Mouse (Mus musculus) kidney, postnatal 10 days (tissue): ENCODE data around the gene Mdk.
A peak's percentile ranks its signal among the peaks of the same experiment; 100 is the strongest.

Experiments used
- DNase-seq: peaks from one replicate; pipeline ENCODE4 v3.0.0; 2021; ENCODE audit warnings: mixed read lengths

Gene Mdk

DNA sequence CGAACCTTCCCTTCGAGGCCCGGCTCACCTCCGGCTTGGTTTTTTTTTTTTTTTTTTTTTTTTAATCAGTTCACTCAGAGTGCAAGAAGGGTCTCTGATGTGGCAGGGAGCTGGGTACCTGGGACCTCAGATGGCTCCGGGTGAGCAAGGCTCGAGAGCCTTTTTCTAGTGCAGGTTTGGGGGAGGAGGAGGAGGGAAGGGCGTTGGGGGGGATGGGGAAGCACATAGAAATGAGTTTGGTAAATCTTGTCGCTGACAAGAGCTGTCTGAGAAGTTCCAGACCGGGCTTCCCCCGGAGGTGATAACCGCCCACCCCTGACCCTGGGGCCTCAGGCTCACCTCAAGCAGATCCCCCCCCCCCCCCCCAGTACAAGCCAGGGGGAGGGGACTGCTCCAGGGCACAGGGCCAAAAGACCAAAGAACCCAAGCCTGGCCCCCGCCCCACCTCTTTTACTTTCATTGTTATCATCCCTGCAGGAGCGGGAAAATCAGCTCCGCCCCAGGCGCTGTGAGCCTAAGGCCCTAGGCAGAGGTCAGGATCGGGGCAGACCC, at the start of gene Mdk:
TSS of gene Mdk (minus strand) at position 138 of the 552 bp plus-strand sequence.
- no peak for DNase-seq

DNA sequence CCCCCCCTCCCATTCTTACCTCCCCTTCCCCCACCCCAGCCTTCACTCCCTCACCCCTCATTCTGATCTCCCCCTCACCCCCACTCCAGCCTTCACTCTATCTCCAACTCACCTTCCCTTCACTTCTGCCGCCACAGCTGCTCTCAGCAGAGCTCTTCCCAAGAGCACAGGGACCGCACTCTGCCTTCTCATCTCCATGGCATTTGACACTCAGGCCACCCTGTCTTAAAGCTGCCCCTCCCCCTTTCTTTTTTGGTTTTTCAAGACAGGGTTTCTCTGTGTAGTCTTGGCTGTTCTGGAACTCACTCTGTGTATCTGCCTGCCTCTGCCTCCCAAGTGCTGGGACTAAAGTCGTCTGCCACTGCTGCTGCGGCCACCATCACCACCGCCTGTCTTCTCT, 48.7 kb upstream of the Mdk start:
- no peak for DNase-seq

DNA sequence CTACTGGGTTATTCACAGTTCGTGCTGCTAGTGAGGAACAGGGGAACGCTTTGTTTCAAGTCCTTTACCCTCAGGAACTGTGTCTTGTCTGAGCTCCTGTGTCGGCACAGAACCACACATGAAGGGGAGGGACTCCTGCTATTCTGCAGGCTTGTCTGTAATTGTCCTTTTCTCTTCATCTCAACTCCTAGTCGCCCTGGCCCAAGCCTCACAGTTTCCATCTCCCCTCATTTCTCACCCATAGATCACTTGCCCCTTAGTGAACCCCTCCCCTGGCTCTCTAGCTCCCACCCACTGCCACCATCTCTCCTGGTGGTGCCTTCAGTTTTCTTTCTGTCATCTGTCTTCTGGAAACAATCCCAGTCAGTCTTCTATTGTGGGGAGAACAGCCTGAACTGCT, 48.1 kb upstream of the Mdk start:
- no peak for DNase-seq

DNA sequence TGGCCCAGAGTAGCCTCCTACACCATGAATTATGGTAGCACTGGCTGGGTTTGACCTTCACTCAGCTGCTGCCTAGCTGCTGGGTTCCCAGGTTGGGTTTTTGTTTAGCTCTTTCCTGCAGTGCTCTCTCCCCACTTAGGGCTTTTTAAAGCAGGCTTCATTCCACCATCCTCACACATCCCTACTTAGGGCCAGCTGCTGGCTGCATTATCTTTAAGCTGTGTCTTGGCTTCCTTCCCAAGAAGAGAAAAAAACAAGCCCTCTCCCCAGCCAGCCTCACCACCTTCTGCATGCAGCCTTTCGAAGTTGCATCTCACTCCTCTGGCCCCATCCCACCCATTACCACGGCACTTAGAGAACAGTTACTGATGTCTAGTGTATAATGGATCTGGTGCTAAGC, 46.5 kb upstream of the Mdk start:
- no peak for DNase-seq

DNA sequence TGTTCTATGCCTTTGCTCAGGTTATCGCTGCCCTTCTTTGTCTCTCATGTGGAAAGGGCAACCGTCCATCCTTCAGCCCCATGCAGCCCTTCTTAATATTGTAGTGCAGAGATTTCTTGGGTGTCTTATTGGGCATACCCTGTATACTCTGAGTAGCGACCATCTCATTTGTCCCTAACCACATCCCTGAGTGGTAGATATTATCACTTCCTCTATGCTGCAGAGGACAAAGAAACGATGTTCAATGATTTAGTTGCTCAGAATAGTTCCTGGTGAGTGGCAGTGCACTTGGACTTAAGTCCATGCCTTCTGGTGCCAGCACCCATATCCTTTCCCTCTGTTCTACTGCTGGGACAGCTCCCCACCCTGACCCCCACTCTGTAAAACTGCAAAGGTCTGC, 45.9 kb upstream of the Mdk start:
- no peak for DNase-seq

DNA sequence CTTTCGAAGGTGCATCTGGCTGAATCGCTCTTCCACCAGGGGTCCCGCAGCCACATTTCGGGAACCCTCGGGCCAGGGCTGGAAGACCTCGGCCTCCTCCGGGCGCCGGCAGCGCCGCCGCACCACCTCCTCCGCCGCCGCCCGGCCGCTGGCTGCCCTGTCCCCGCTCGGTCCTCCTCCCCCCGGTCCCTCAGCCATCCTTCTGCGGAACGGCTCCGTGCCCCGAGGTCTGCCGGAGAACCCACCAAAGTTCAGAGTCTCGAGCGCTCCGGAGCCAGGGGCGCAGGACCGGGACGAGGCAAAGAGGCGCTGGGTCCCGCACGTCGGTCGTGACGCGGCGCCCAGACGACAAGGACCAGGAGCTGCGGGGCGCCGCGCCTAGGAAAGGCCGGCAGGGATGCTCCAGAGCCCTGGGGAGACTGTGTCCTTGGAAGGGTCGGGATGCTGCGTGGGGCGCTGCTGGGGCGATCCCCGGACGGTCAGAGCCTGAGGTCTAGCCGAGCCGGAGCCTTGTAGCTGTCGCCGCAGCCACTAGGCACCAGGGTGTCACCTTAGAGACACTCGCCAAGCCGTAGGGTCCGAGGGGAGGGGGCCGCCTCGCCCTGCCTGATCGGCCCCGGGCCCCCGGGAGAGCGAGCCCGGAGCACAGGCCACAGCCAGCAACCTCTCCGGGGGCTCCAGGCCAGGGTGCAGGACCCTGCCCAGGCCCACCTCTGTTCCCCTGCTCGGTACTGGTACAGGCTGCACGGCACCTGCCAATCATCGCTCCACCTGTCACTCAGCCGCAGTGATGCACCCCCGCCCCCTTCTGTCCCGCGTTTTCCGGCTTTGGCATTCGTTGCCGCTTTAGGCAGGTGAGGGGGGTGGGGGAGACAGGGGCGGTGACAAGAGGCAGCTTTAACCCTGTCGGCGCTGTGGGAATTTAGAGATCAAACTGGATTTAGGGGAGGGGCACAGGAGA, 43.8 kb upstream of the Mdk start, which contains the start of gene Dgkz:
TSS of gene Dgkz (minus strand) at position 284 of the 961 bp plus-strand sequence.
- peak; percentile 30 for DNase-seq

DNA sequence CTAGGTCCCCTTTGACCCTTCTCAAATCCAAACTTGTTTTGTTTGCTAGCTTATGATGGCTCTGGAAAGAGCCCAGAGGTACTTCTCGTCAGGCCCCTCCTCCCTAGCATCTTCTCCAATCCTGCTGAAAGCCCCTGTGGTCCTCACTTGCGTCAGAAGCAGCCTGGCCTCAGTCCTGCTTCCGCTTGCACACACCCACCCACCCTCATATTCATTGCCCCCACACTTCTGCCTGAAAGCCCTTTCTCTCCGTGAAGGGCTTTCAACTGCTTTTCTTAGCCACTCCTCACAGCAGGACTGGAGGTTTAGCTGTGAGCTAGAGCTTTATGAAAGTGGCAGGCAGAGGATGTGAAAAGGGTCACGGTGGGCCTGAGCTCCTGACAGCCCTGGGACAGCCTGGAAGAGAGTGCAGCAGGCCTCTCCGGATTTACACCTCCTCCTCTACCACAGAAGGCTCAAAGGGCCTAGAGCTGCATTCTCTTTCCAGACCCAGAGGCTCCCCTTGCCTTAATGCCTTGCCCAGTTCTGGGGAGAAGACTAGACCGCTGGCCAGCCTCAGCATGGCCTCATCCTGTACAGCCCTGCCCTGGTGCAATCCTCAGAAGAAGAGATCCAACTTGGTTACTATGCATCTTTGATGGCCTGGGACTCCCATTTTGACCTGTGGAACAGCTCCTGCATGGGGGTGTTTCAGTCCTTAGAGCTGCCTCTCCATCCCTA, 41.5 kb upstream of the Mdk start:
- no peak for DNase-seq

DNA sequence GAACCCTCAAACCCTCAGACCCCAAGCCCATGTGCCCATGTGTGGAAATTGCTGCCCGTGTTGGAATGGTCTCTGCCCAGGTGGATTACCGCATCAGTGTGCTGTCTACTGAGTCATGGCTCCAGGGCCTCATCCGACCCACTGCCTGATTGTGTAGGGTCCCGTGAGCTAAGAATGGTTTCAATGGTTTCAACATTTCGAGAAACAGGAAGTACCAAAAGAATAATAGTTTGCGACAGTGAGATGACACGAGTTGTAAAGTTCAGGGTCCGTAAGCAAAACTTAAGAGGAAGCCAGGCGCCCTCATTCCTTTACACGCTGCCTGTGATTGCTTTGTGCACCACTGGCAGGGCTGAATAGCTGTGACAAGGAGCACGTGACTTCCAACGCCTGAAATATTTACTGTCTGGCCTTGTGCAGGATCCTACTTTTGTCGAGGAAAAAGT, 40.0 kb upstream of the Mdk start:
- no peak for DNase-seq

DNA sequence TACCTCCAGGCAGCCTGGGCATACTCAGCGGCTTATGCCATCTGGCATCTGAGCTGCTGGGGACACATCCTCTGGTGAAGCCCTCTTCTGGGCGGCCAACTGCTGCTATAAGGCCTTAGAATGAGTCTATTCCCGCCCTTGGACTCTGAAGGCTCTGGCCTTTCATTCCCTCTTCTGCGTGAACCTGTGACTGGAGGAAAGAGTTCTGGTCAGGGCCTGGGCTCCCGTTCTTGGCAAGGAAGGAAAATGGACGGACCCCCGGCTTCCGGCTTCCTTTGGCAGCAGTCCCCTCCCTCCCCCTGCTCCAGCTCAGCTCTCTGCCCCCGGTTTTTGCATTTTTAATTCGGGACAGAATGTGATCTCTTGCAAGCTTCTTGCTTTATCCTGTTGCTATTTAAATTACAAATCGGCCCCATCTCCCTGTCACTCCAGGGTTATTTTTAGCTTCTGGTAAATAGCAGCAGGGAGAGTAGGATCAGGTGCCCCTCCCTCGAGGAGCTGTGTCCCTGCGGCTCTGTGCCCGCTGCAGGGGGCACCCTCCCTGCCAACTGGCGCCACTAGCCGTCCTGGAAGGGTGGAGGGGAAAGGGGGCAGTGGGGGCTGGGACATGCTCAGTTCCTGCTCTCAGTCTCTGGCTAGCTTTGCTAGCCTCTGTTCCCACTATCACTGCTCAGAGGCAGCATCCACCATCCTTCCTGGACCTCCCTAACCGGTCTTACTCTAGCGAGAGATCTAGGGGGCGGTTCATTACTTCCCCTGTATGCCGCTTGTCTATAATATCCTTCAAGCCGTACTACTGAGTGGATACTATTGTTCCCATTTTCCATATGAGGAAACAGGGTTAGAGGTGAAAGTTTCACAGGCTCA, 39.4 kb upstream of the Mdk start:
- DNase-seq: peak; percentile 67

DNA sequence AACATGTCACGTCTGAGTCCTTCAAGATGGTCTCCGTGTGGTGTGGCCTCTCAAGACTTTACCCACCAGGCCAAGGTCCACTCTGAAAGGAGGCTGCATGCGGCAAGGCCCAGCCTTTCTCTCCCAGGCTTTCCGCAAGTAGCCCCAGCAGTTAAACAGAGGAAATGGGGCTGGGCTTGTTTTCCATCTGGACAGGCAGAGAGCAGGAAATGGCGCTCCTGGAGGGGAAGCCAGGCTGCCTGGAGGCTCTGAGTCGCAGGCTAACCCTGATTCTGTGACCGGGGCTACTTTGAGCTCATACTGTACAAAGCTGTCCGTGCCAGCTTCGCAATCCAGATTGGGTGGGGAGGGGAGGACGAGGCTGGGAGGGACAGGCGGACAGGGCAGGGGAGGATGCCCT, 35.9 kb upstream of the Mdk start:
- peak; percentile 80 for DNase-seq

DNA sequence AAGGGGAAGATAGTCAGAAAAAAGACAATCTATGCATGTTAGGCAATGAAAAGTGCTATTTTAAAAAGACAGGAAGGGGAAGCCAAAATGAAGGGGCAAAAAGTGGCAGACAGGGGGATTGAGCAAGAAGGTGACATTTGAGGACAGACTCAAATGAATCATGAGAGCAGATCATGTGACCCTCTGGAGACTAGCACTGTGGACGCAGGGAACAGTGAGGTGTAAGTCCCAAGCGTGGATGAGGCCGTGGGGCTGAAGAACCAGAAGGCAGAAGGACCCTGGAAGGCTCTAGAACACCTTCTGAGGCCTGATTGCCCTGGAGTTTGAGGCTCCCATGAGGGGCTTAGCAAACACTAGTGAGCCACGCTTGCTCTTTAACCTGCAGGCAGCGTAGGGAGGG, 34.3 kb upstream of the Mdk start:
- no peak for DNase-seq

DNA sequence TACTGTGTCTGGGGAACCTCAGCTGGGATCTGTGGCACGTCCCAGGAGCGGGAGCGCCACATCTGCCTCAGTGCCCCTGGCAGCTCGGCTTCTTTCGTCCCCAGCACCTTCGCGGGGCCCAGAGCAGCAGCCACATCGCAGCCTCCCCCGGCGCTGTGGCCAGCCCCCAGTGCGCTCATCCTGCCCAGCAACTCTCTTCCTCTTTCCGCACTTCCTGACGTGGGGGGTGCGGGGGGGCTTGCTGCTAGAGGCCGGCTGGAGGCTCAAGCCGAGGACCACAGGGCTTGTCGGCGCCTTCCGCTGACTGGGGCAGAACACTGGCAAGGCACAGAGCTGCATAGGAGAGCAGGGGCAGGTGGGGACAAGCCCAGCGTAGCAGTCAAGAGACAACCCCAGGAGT, 33.3 kb upstream of the Mdk start:
- peak; percentile 93 for DNase-seq

DNA sequence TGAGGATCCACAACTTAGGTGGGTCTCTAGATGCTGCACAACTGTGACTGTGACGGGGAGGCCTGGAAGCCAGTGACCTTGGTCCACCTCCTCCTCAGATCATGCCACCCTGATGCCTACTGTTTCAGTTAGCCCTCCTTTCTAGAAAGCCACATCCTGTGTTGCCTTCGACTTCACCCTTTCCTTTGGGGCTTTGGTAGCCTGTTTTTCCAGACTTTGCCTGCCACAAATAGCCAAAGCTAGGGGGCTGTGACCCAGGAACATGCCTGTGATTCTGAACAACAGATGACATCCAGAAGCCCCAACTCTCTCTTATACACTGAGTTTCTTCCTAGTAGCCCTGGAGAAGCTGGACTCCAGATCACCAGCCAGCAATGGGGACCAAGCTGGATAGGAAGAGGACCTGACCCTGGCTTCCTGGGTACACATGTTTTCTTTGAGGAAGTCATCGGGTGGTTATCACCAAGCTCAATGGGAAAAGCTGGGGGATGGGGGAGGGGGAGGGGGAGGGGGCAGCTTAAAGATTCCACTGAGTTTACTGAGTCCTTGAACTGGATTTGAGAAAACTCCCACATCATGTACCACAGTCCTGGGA, 32.6 kb upstream of the Mdk start:
- DNase-seq: no peak

DNA sequence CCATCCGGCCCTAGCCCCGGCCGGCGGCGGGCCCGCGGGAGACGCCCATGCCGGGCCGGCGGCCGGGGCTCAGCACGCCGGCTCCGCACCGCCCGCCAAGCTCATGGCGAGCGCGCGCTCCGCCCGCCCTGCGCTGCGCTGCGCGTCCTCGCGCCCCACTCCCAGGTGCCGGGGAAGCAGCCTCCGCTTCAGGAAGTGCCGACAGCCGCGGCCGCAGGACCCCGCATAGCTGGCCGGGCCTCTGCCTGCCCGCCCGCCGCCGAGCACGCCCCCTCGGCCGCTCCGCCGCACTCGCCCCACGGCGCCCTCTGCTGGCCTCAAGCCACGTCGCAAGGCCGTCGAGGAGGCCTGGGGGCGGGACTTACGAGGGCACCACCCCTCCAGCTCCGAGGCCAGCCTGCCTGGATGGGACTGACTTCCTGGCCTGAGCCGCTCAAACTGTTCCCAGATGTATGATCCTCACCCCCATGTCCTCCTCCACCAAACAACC, 31.4 kb upstream of the Mdk start:
- peak; percentile 99 for DNase-seq

DNA sequence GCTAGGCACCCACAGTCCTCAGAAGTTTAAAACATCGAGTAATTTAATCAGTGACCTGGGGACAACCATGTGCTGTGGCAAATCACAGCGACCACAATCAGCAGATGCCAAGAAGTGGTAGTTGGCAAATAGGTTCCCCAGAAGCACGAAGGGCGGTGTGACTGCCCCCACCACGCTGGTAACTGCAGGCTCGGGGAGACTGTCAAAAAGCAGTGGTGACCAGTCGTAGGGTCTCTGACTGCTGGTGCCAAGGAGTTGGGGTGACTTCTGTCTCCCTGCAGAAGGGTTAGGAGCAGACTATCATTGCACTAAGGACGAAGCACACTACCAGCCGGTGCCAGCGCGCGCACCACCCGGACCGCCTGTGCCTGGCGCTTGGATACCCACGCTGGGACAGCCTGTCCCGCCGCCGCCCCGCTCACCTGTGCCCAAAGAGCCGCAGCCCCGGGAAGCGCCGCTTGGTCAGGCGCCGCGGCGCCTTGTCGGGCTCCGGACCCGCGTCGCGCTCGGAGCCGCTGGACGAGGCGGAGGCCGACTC, 30.8 kb upstream of the Mdk start:
- DNase-seq: peak; percentile 63

DNA sequence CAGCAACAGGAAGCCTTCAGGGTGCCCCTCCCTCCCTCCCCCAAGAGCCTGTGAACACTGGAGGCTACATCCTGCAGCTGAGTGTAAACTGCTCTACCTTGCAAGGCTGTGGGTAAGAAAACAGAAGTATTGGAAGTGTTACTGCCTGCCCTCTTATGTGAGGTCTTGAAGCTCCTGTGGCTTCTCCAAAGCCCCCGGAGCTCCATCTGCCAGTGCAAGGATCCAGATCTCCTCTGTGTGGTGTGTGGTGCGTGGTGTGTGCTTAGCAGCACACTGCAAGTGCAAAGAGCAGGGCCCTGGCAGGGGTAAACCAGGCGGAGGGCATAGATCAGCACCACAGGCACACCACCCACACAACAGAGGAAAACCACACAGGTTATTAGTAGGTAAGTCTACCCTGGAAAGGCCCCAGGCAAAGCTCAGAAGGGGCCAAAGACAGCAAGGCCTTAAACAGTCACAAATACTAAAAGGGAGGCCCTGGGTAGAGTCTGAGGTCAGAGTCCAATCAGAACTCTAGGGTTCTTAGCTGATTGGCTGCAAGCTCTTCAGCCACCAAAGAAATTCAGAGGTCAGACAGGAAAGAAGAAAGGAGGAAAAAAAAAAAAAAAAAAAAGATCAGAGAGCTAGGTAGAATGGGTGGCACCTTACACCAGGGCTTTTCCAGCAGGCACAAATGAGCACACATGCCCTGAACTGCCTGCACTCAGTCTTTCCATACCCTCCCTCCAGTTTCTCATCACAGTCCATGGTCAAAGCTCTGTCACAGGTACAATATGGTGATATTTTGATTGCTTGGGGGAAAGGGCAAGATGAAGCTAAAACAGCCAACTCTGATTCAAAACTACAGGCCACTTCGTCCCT, 30.0 kb upstream of the Mdk start:
- peak; percentile 43 for DNase-seq

DNA sequence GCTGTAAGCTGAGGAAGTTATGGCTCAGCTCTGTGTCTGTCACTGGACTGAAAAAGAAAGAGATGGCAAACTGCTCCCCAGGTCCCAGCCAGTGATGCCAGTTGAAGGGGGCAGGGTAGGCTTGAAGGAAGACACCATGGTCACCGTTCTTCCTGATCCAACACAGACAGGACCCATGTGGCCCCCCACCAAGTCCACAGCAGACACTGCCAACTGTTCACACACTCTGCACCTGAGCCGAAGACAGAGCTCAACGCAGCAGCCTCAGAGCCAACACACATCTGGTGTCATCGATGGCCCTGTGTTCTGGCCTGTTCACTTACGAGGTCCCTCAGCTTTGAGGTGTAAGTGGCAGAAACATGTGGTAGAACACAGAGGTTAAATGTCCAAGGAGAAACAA, 28.4 kb upstream of the Mdk start:
- DNase-seq: no peak

DNA sequence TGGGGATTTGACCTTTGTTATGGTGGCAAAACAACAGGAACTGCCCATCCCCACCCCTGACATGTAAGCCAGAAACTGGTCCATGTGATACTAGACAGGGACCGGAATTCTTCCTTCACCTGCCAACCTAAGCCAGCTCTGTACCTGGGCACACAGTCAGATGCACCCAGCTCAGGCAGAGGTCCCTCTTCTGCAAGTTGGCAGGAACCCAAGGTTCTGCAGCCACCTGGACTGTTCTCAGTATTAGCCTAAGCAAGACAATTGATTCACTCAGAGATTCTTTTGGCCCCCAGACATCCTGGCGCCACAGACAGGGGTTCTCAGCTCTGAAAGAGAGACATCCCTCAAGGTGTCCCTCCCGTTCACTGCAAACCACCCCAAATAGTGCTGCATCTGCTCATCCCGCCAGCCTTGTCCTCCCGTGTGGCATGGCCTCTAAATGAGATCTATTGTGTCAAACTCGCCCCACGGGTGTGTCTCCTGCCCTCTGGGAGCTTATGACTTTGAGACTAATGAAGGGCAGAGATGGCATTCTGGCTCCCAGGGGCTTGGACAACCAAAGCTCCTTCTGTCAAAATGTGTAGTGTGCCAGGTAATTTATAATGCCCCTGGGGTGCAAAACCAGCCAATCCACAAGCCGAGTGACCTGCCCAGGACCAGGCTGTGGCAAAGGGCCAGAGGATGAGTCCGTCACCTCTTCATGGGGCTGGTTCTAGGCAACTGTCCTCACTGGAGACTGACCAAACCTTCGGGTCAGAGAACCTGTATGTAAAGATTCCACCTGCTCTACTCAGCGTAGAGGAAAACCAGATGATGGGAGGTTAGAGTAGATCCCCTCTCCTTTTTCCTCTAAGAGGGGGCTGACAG, 27.7 kb upstream of the Mdk start:
- DNase-seq: no peak

DNA sequence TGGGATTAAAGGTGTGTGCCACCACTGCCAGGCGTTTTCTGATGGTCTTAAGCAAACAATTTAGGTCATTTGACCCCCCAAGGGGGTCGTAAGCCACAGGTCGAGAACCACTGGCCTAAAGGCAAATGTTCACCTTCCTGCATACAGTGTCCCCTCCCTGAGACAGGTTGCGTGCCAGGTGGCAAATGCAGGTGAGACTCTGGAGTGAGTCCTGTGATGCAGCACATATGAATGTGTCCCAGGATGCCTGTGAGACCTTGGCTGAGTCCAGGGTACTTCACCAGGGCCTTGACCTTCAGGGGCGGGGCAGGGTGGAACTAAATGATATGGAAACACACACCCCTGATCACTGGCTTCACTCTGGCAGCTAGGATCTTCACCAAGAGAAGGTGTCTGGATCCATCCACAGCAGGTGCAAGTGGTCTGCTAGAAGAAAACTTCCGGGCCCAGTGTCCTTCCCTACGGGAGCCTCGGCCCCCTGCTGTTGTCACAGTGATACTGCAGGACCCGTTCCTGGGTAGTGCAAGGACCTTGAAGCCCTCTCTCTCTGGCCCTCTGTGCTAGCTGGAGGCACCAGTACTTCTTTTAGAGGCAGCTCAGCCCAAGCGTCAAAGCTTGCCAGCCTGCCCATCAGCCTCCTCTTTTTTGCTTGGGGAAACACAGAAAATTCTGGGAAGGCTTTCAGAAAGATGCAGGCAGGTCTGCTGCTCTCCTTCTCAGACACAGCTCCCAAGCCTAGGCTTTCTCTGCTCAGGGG, 26.8 kb upstream of the Mdk start:
- DNase-seq: peak; percentile 82
